Mouse (Mus musculus): ENCODE results near the gene Zfp664.

GRCm38 (mm10) chr5:124888661-124889060 is 26.2 kb downstream of the Zfp664 start:
- TF ChIP-seq CTCF (IDR thresholded peaks at IDR 0.05; ENCODE audit: low read depth) (no peak), EP300 (optimal IDR thresholded peaks at IDR 0.05) (no peak)

Measured in stomach, postnatal 0 days (tissue).